Mouse (Mus musculus): ENCODE measurements around the gene Slc1a7. TPM values are rescaled to one million over a fixed set of nuclear protein-coding genes. Genes with fewer than 3 reads are reported as not detected.

Gene Slc1a7
- total RNA-seq (2021): under 1 TPM; 0.27 to 0.45 TPM
- long read RNA-seq, experiment 1: 0 reads
- long read RNA-seq, experiment 2: 0 reads

DNA sequence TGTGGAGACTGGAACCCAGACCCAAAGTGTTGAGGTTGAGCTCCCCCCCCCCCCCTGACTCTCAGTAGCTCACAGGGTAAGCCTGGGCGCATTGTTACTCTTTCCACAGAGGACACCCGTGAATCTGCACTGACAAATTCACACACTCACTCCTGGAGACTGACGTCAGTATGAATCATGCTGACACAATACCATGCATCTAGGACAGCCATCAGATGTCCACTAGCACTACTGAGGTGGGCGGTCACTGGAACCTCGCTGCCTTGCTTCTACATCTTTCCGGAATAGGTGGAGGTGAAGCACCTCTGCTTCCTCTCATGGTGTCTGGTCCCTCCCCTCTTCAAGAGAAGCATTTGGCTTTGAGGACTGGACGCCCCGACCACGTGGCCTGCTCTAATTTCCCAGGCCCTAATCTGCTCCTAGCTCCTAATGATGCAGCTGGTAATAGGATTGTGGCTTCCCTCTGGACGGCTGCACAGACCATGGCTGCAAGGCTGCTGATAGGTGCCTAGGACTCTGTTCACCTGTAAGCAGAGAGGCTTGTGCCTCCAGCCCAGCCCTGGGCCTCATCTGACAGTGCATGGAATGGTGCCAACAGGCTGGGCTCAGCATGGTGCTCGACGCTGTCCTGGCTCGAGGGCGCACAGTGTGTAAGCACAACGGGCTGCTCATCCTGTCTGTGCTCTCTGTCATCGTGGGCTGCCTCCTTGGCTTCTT lies at the start of gene Slc1a7:
TSS of gene Slc1a7 (plus strand) at position 367 of the 717 bp plus-strand sequence.
- DNase-seq (ENCODE audit: low spot score in 2 of 2): no peak

DNA sequence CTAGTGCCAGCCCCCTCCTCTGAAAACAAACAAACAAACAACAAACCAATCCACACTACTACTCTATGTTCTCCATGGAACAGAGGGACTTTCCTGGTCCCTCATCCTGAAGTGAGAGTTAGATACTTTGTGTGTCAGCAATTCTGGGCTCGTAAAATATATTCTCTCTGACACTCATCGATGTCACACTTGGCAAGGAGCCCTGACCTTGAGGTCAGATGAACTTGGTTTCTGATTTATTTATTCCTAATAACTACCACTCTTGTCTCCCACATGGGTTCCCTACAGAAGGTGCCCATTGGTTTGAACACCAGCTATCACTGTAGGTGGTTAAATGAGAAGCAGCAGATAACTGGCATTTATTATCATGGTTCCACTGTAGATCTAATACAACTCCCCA lies 47.8 kb upstream of the Slc1a7 start:
- DNase-seq (ENCODE audit: low spot score in 2 of 2): peak; percentile 35 to 47

DNA sequence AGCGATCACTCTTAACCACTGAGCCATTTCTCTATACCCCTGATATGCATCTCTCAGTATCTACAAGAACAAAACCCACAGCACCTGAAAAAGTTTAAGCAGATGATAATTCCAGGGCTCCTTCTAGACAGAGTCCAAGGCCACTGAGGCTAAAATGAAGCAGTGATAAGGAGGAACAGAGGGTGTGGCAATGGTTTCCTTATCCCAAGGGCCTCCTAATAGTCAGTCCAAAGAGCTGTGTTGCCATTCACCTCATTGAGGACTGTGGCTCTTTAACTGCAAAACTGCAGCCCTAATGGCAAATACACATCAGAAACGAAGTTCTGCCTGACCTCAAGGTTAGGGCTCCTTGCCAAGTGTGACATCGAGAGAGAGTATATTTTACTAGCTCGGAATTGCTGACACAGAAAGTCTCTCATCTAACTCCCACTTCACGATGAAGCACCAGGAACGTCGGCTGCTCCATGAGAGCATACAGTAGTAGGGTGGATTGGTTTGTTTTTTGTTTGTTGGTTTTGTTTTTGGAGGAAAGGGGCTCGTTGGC lies 46.9 kb upstream of the Slc1a7 start:
- DNase-seq (ENCODE audit: low spot score in 2 of 2): peak; percentile 47 to 61

DNA sequence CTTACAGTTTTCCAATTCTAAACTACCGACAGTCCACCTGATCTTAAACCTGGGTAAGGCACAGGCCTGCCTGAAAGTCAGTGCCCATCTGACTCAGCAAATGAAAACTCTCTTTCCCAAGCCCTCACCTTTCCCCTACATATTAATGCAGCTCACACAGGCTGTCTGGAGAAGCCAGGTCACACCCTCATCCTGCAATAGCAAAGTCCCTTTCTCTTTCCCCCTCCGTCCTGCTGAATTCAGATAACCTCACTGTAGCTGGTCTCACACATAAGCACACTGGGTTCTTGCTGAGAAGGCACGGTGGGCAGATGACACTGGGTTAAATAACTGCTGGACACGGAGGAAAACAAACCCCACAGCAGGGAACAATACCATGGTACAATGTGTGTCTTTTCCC lies 46.2 kb upstream of the Slc1a7 start:
- no peak for DNase-seq (ENCODE audit: low spot score in 2 of 2)

DNA sequence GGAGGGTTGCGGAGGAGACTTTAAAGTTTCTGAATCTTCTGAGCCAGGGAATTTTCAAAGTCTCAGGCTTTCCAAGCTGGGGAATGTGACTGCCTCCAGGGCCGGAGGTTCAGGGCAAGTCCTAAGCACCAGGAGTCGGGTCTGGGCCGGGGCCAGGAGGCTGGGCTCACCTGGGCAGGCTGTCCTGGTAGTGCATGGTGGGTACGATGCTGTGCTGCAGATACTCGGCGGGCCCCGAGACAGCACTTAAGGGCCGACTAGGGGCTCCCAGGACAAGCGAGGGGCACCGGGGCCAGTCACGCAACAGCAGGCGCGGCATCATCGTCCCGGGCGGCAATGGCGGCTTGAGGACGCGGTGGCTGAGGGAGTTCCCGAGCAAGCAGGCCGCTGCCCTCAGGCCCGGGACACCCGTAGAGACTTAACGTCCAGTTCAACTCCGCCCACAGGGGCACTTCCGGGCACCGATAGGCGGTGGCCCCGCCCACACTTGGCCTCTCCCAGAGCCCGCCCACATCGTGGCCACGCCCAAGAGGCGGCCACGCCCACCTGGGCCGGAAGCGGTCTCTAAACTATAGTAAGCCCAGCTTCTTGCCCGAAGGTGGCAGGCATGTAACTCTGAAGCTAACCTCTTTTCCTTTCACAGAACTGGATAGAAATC lies 44.9 kb upstream of the Slc1a7 start, which contains the start of gene Cpt2:
TSS of gene Cpt2 (minus strand) at position 466 of the 658 bp plus-strand sequence.
- peak; percentile 92 to 95 for DNase-seq (ENCODE audit: low spot score in 2 of 2)

DNA sequence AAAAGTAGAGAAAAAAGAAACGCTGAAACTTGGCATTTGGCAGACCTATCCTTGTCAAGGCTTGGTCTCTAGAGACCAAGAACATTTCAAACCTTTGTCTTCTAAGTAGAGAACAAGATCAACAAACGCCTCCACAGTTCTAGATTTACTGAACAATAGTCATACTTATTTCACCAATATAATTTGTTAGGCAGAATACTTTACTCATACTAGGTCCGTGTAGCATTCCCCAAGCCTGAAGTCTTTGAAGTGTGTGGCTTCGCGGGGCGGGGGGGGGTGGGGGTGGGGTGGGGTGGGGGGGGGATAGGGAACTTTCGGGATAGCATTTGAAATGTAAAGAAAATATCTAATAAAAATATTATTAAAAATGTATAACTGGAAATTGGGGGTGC lies 44.3 kb upstream of the Slc1a7 start:
- DNase-seq (ENCODE audit: low spot score in 2 of 2): no peak

DNA sequence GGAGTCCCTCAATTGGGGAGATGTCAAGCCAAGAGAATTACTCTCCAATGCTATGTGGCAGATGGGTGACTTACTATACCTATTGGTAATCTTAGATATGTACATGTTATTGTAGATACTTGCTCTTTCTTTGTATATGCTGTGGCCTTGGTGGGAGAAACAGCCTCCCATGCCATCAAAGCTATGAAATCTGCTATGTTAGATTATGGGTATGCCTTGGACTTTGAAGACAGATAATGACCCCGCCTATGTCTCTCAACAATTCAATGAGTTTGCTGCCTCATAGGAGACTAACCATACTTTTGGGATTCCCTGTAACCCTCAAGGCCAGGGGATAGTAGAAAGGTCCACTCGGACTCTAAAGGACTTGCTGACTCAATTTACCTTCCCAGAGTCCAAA lies 39.9 kb upstream of the Slc1a7 start:
- no peak for DNase-seq (ENCODE audit: low spot score in 2 of 2)

DNA sequence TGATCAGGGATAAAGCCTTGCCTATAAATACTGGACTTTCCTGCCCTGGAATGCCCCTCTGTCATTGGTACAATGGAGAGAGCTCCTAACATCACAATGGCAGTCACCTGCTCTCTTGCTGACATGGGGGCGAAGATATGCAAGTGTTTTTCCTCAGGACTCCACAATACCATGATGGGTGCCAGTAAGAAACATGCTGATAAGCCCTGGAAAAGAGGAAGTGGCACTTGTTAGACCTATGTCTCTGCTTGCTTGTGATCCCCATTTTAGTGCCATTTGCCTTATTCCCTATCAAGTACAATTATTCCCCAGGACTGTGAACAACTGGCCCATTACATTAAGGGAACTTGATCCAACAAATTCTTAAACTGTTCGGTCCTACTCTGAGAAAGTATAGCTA lies 39.4 kb upstream of the Slc1a7 start:
- DNase-seq (ENCODE audit: low spot score in 2 of 2): no peak

DNA sequence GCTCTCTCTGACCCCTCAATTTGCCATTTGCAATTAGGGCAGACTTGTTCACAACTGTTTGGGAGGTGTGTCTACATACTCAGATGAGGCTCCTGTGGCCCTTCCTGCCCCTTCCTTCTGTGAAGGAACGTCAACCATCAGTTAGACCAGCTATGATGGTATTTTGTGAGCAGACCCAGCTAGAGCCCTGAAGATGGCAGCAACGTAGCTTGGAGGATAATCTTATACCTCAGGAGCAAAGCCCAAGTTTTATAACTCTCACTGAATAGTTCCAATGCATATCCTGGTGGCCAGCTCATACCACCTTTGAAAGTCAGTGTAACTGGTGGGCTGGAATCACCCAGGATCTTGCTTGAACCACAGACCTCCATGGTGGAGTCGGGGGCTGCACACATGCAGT lies 36.7 kb upstream of the Slc1a7 start:
- DNase-seq (ENCODE audit: low spot score in 2 of 2): no peak

DNA sequence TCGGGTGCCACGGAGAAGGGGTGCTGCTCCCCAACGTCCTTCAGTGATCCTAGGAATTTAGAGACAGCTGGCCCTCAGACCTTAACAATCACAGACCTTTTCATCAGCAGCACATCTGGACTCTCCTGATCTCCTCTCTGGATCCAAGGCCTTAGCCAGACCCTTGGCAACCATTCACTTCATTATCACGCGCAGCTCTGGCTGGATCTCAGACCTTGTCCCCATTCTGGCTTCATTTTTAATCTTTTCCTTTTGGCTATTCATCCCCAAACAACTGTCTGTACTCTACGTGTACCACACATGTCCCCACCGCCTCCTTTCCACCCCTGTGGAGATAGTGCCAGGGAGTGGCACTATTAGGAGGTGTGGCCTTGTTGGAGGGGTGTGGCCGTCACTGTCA lies 34.9 kb upstream of the Slc1a7 start:
- no peak for DNase-seq (ENCODE audit: low spot score in 2 of 2)

DNA sequence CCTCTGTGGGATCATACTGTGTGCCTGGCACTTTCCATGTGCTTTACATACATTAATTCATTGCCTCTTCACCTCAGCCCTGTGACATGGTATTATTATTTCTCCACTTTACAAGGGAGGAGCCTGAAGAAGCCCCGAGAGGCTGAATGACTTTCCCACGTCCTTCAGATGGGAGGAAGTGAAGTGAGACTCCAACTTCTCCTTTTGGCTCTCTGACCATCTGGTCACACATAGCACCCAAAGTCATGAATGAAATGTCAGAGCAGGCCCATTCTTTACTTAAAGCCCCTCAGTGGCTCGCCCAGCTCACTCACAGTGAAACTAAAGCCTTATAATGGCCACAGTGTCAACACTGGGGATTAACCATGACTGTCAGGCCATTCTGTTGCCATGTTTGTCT lies 32.9 kb upstream of the Slc1a7 start:
- no peak for DNase-seq (ENCODE audit: low spot score in 2 of 2)

DNA sequence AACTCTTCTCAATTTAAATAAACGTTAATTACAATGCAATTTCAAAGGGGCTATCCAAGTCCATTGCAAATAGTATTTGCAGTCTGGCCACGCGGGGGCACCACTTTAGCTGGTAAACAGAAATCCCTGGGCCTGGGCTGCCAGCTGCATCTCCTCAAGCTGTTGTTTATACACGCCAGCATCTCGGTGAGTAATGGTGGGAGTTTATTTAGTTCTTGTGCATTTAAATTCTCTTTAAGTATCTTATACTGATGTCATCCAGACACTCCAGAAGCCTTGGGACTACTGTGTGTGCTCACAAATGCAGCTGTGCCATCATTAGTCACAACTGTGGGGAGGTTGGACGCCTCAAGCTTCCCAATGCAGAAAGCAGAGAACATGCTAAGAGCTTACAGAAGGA lies 30.8 kb upstream of the Slc1a7 start:
- DNase-seq (ENCODE audit: low spot score in 2 of 2): peak; percentile 54 to 63

DNA sequence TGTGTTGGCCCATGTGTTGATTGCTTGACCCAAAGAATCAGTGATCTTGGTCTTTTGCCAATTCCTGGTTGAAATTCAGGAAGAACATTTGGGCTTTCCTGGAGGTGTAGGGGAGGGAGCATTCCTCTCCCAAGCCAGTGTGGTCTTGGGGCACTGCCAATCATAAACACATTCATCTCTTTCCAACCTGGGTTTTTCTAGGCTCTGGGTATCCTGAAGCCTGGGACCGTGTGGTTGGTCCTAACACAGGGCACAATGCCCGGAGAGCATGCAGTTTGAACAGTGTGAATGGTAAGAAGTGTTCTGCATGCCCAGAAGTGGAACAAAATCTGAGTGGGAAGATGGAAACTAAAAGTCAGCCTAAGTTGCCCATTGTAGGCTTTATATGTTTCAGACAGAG lies 30.0 kb upstream of the Slc1a7 start:
- no peak for DNase-seq (ENCODE audit: low spot score in 2 of 2)

DNA sequence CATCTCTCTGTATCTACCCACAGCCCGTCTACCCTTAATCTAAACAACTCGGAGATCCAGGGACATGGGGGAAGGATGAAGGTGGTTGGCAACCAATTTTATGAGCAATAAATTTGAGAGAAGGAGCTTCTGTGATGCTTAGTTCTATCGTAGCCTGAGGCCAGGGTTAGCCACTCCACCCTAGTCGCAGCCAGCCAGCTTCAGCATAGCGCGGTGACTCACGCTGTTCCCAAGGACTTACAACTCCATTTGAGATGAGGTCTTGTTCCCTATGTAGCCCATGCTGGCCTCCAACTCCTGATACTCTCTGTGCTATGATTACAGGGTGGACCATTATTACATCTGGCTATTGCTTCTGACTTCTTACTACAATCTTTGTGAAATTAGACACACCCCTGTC lies 25.4 kb upstream of the Slc1a7 start:
- DNase-seq (ENCODE audit: low spot score in 2 of 2): no peak

DNA sequence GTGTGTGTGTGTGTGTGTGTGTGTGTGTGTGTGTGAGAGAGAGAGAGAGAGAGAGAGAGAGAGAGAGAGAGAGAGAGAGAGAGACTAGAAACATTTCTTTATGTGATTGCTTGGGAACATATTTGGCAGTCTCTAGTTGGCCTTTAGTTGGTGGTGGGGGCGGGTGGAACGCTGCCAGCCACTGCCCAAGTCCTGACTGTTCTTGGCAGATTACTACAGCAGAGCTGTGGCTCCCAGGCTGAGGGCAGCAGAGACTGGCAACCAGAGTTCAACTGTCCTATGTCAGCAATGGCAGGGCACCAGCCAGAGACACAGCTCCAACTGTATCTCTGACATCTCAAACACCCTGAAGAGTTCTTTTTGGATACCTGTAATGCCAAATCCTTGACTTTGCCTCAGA lies 24.0 kb upstream of the Slc1a7 start:
- no peak for DNase-seq (ENCODE audit: low spot score in 2 of 2)

DNA sequence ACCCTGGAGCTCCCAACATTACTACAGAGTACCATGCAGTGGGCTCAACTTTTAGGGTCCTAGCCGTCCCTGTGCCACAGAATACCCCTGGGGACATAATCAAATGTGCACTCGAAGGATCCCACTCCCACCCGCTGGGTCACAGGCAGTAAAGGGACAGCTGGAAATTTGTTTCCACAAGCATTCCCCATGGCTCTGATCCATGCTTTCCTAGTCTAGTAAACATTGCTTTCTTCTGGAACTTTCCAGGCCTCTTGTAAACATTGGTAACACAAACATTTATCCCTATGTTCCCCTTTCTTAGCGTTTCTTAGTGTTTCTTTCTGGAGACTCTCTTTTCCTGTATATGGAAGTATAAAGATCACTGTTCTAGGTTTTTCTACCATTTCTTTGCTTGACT lies 18.2 kb upstream of the Slc1a7 start:
- no peak for DNase-seq (ENCODE audit: low spot score in 2 of 2)

DNA sequence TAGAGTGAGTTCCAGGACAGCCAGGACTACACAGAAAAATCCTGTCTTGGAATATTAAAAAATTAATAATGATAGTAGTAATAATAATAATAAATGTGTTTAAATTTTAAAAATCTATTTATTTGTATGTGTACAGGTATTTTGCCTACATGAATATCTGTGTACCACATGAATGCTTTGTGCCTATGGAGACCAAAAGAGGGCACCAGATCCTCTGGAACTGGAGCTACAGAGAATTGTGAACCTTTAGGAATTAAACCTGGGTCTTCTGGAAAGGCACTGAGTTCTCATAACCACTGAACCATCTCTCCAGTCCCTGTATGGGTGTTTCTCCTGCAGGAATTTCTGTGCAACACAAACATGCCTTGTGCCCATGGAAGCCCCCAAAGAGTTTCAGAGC lies 15.3 kb upstream of the Slc1a7 start:
- DNase-seq (ENCODE audit: low spot score in 2 of 2): no peak

DNA sequence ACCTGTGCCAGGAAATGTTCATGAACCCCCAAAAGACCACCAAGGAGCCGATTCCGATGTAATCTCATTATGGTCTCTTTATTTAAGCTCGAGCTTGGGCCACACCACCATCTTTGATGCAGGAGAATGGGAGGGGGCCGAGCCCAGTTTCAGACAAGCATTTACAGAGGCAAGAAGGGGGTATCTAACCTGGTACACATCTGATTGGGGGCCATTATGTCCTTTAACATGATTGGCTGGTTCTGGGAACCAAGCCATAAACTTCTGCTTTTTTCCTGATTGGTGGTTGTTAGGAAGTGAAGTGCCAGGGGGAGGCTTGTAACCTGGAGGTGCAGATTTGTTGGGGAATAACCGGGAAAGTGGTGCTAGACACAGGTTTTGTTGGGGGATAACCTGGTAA lies 12.4 kb upstream of the Slc1a7 start:
- no peak for DNase-seq (ENCODE audit: low spot score in 2 of 2)

DNA sequence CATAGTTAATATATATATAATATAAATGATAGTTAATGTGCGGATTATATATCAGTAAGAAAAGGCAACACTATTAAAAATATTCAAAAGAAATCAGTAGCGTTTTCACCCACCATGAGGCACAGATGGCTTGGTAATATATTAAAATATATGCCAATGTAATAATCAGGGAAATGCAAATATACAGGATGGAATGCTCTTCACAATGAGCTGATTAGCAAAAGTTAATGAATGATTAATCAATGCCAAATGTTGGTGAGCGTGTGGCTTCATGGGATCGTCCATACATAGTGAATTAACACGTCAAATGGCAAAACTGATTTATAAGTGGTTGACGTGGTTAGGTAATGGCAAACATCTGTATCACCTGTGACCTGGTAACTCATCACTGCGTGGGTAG lies 9.6 kb upstream of the Slc1a7 start:
- DNase-seq (ENCODE audit: low spot score in 2 of 2): no peak

DNA sequence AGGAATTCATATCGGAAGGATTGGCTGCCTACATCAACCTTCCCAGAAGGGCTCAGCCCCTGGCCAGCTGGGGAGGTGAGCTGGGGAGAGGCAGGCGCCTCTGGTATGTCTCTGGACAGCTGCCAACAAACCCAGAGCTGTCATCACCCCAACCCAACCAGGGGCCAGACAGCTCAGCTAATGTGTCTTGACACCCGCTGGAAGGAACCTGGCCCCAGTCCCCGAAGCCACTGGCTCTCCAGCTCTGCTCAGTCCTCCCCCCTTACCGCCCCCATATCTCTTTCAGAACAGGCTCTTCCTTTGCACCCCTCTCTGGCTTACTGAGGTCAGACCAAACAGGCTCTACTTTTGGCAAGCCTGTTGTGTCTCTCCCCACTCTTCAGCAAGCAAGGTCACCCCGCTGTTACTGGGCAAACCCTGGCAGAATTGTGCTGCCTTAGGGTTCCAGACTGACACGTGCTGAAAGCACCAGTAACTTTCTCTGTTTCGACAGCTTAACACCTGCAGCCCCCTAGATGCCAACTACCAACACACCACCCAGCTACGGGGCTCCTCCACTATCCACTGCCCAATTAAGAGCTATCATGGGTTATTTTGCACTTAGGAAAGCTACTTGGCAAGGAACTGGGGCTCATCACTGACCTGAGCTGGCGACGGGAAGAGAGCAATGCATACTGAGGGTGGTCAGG lies 5.9 kb upstream of the Slc1a7 start:
- DNase-seq (ENCODE audit: low spot score in 2 of 2): no peak

DNA sequence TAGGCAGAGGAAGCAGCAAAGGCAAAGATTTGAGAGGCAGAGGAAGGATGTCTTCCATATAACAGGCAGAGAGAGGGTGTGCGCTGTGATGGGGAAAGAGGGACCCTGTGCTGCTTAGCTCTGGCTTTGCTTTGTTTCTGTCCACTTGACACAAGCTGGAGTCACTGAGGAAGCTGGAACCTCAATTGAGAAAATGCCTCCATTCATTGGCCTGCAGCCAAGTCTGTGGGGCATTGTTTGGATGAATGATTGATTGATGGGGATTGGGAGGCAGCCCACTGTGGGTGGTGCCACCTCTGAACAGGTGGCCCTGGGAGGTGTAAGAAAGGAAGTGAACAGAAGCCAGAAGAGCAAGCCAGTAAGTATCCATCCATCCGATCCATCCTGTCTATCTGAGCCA lies 5.3 kb upstream of the Slc1a7 start:
- DNase-seq (ENCODE audit: low spot score in 2 of 2): no peak

Measured in adrenal gland, adult 18-20 months (tissue).